Mouse (Mus musculus): ENCODE data around the gene Clrn2. TPM values are rescaled to one million over a fixed set of nuclear protein-coding genes. Genes with fewer than 3 reads are reported as not detected.
A peak's percentile ranks its signal among the peaks of the same experiment; 100 is the strongest.
"Not testable (repeated sequence)": the region's sequence is repeated elsewhere in the genome, so short reads cannot be mapped to it uniquely, and the experiment has no call there.

Gene Clrn2
- not detected in 2 replicates for polyA plus RNA-seq (2015; fragmentation: Nextera tagmentation; extraction: Ambion mirVana)

GRCm38 (mm10) chr5:45453451-45453850 is at the start of gene Clrn2:
Gene Clrn2, plus strand, starts transcription at chr5:45453751.
- ATAC-seq (ENCODE audit: insufficient read depth, low FRiP score, low read depth), result no peak
- WGBS, result 63% methylated on average over 6 of the region's 6 CpGs
- Histone ChIP-seq H3K36me3 (no peaks in the 10 kb centered on the region), H3K4me3 (replicated peaks) (no peak within 1 kb of the TSS), H3K4me2 (no peak within 1 kb of the TSS), H3K9ac (no peak within 1 kb of the TSS), H3K4me1 (peaks cover 8% of the 10 kb centered on the region), H3K27ac (no peak within 1 kb of the TSS), H3K9me3 (no peaks in the 10 kb centered on the region), H3K27me3 (replicated peaks) (no peaks in the 10 kb centered on the region)

GRCm38 (mm10) chr5:45406129-45406528 is 47.4 kb upstream of the Clrn2 start:
- 73% methylated on average over 2 of the region's 2 CpGs for WGBS
- H3K4me3 ChIP-seq (replicated peaks), result no peak overlapping the region
- no peaks in the 10 kb centered on the region for H3K4me1 ChIP-seq
- H3K27me3 ChIP-seq (replicated peaks), result no peaks in the 10 kb centered on the region
- no peaks in the 10 kb centered on the region for H3K36me3 ChIP-seq
- H3K9ac ChIP-seq, result no peak overlapping the region
- no peaks in the 10 kb centered on the region for H3K9me3 ChIP-seq
- H3K4me2 ChIP-seq, result no peak overlapping the region
- ATAC-seq (ENCODE audit: insufficient read depth, low FRiP score, low read depth), result no peak
- no peak overlapping the region for H3K27ac ChIP-seq

GRCm38 (mm10) chr5:45416478-45416877 is 37.1 kb upstream of the Clrn2 start:
- H3K9me3 ChIP-seq, result no peaks in the 10 kb centered on the region
- H3K27ac ChIP-seq, result no peak overlapping the region
- H3K9ac ChIP-seq, result no peak overlapping the region
- 80% methylated on average over 3 of the region's 3 CpGs for WGBS
- H3K4me2 ChIP-seq, result no peak overlapping the region
- no peaks in the 10 kb centered on the region for H3K36me3 ChIP-seq
- H3K4me1 ChIP-seq, result no peaks in the 10 kb centered on the region
- no peak overlapping the region for H3K4me3 ChIP-seq (replicated peaks)
- no peak for ATAC-seq (ENCODE audit: insufficient read depth, low FRiP score, low read depth)
- no peaks in the 10 kb centered on the region for H3K27me3 ChIP-seq (replicated peaks)

GRCm38 (mm10) chr5:45417859-45418443 is 35.6 kb upstream of the Clrn2 start:
- H3K4me3 ChIP-seq (replicated peaks), result no peak overlapping the region
- no peaks in the 10 kb centered on the region for H3K36me3 ChIP-seq
- WGBS, result 62% methylated on average over 3 of the region's 3 CpGs
- ATAC-seq (ENCODE audit: insufficient read depth, low FRiP score, low read depth), result no peak
- H3K9ac ChIP-seq, result no peak overlapping the region
- H3K27me3 ChIP-seq (replicated peaks), result no peaks in the 10 kb centered on the region
- no peaks in the 10 kb centered on the region for H3K4me1 ChIP-seq
- H3K4me2 ChIP-seq, result no peak overlapping the region
- no peaks in the 10 kb centered on the region for H3K9me3 ChIP-seq
- H3K27ac ChIP-seq, result no peak overlapping the region

- Histone ChIP-seq H3K9me3 (no peaks in the 10 kb centered on the region), H3K27me3 (replicated peaks) (no peaks in the 10 kb centered on the region), H3K4me1 (no peaks in the 10 kb centered on the region), H3K27ac (no peak overlapping the region), H3K4me2 (no peak overlapping the region), H3K9ac (no peak overlapping the region), H3K4me3 (replicated peaks) (no peak overlapping the region), H3K36me3 (no peaks in the 10 kb centered on the region)
- 73% methylated on average over 10 of the region's 10 CpGs for WGBS
- ATAC-seq (ENCODE audit: insufficient read depth, low FRiP score, low read depth), result peak; percentile 40; the same call in 1 of the 2 replicates
Measured at GRCm38 (mm10) chr5:45419841-45420638, 33.5 kb upstream of the Clrn2 start.

- Histone ChIP-seq H3K4me2 (no peak overlapping the region), H3K4me3 (replicated peaks) (no peak overlapping the region), H3K9me3 (no peaks in the 10 kb centered on the region), H3K27ac (no peak overlapping the region), H3K27me3 (replicated peaks) (no peaks in the 10 kb centered on the region), H3K9ac (no peak overlapping the region), H3K4me1 (no peaks in the 10 kb centered on the region), H3K36me3 (no peaks in the 10 kb centered on the region)
- ATAC-seq (ENCODE audit: insufficient read depth, low FRiP score, low read depth), result no peak
- WGBS, result 68% methylated on average over 12 of the region's 12 CpGs
Measured at GRCm38 (mm10) chr5:45421881-45422844, 31.4 kb upstream of the Clrn2 start.

GRCm38 (mm10) chr5:45424021-45424886 is 29.3 kb upstream of the Clrn2 start:
- Histone ChIP-seq H3K4me2 (no peak overlapping the region), H3K4me1 (no peaks in the 10 kb centered on the region), H3K27me3 (replicated peaks) (no peaks in the 10 kb centered on the region), H3K36me3 (no peaks in the 10 kb centered on the region), H3K9me3 (no peaks in the 10 kb centered on the region), H3K9ac (no peak overlapping the region), H3K4me3 (replicated peaks) (no peak overlapping the region), H3K27ac (no peak overlapping the region)
- 42% methylated on average over 8 of the region's 8 CpGs for WGBS
- no peak for ATAC-seq (ENCODE audit: insufficient read depth, low FRiP score, low read depth)

- not testable (repeated sequence) for H3K36me3 ChIP-seq; ATAC-seq (ENCODE audit: insufficient read depth, low FRiP score, low read depth); H3K4me3 ChIP-seq (replicated peaks); H3K4me2 ChIP-seq; H3K9ac ChIP-seq; H3K27ac ChIP-seq; H3K9me3 ChIP-seq; H3K27me3 ChIP-seq (replicated peaks); H3K4me1 ChIP-seq
- 66% methylated on average over 1 of the region's 1 CpGs for WGBS
Measured at GRCm38 (mm10) chr5:45425771-45426170, 27.8 kb upstream of the Clrn2 start.

- Histone ChIP-seq H3K36me3 (no peaks in the 10 kb centered on the region), H3K27ac (no peak overlapping the region), H3K9ac (no peak overlapping the region), H3K27me3 (replicated peaks) (no peaks in the 10 kb centered on the region), H3K4me1 (no peaks in the 10 kb centered on the region), H3K9me3 (no peaks in the 10 kb centered on the region), H3K4me2 (no peak overlapping the region), H3K4me3 (replicated peaks) (no peak overlapping the region)
- 63% methylated on average over 1 of the region's 1 CpGs for WGBS
- no peak for ATAC-seq (ENCODE audit: insufficient read depth, low FRiP score, low read depth)
Measured at GRCm38 (mm10) chr5:45426416-45427034, 27.0 kb upstream of the Clrn2 start.

- H3K27me3 ChIP-seq (replicated peaks), result no peaks in the 10 kb centered on the region
- no peaks in the 10 kb centered on the region for H3K4me1 ChIP-seq
- no peak overlapping the region for H3K27ac ChIP-seq
- no peak overlapping the region for H3K4me2 ChIP-seq
- no peaks in the 10 kb centered on the region for H3K36me3 ChIP-seq
- H3K9ac ChIP-seq, result no peak overlapping the region
- ATAC-seq (ENCODE audit: insufficient read depth, low FRiP score, low read depth), result no peak
- no peaks in the 10 kb centered on the region for H3K9me3 ChIP-seq
- WGBS, result 89% methylated on average over 7 of the region's 7 CpGs
- H3K4me3 ChIP-seq (replicated peaks), result no peak overlapping the region
Measured at GRCm38 (mm10) chr5:45427891-45428290, 25.7 kb upstream of the Clrn2 start.
